Mouse (Mus musculus) neutrophil, adult 5-6 weeks (primary cell): ENCODE measurements around the gene Dennd4c. TPM values are rescaled to one million over a fixed set of nuclear protein-coding genes. Genes with fewer than 3 reads are reported as not detected.
"Not testable (repeated sequence)": the region's sequence is repeated elsewhere in the genome, so short reads cannot be mapped to it uniquely, and the experiment has no call there.

Experiments used
- ATAC-seq: fragments of 151-379, 151-347 bp; 2 replicates; pipeline ENCODE4 v1.8.0; 2017; ENCODE audit warnings: mild to moderate bottlenecking, moderate TSS enrichment; ENCODE audit not compliant: insufficient number of reproducible peaks, poor library complexity, low FRiP score, severe bottlenecking; ENCODE audit errors: extremely low read depth
- total RNA-seq: library from RNA; stranded (forward); fragments of 200-1000 nt; gene quantifications from 2 replicates; pipeline ENCODE4 v1.2.3, GENCODE M21; 2017

Dennd4c gene
- total RNA-seq, 1 experiment from 2014 or later: 22.8 TPM

DNA sequence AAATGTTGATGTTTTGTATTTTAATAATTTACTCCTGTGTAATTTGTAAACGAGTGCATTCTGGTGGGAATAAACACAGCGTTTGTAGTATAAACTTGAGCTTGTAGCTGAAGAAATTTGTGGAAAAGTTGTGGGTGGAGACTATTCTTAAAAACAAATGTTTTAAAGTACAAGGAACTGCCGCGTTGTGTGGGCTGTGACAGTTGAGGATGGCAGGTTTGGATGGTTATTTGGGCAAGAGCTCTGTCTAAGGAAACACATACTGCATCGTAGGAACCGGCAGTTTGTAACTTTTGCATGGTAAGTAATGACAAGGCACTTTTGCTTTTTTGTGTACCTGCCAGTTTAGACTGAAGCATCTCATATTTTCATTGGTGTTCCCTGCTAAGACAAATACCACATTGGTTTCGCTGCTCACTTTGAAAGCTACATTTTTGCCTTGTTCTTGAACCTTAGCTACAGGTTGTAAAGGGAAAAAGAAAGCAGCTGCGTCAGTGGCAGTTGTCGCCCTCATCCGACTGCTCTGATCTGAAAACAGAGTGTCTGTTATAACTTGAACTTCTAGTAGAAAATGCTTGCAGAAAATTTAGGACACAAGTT is 2.1 kb downstream of the Dennd4c start:
- no peak for ATAC-seq

- ATAC-seq: no peak
Observed at GRCm38 (mm10) chr4:86764307-86764706, 16.0 kb downstream of the Dennd4c start.

- ATAC-seq: no peak
Observed at GRCm38 (mm10) chr4:86777587-86777986, 29.2 kb downstream of the Dennd4c start.

- ATAC-seq: no peak
Observed at GRCm38 (mm10) chr4:86810604-86811003, 62.2 kb downstream of the Dennd4c start.

- ATAC-seq: no peak
Observed at GRCm38 (mm10) chr4:86814850-86815249, 66.5 kb downstream of the Dennd4c start.

- 0 out of 2 replicates have a peak, but pooled peaks have one; percentile 26 for ATAC-seq
Observed at GRCm38 (mm10) chr4:86823169-86823568, 74.8 kb downstream of the Dennd4c start.

- ATAC-seq: no peak
Observed at GRCm38 (mm10) chr4:86825143-86825542, 76.8 kb downstream of the Dennd4c start.

DNA sequence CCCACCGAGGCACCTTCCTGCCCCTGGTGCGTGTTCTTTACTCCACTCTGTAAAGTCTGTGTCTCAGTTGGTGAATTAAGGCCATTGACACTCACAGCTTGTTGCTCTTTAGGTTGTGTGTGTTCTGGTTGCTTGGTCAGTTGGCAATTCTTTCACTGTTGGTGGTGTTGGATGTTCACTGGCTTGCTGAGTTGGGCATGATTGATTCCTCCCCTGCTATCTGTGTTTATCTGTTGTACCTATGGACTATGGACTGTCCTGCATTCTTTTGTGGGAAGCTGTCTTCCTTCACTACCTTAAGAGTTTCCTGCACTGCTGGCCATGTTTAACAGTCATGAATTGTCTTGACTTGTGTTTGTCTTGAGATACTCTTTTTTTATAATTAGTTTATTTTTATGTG is 83.5 kb downstream of the Dennd4c start:
- no peak for ATAC-seq

DNA sequence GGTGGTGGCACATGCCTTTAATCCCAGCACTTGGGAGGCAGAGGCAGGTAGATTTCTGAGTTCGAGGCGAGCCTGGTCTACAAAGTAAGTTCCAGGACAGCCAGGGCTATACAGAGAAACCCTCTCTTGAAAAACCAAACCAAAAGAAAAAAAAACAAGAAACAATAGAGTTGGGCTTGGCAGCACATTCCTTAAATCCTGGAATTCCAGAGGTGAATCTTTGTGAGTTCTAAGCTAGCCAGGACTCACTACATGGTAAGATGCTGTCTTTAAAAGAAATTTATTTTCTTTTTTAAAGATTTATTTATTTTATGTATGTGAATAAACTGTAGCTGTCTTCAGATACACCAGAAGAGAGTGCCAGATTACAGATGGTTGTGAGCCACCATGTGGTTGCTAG is 92.8 kb downstream of the Dennd4c start:
- not testable (repeated sequence) for ATAC-seq

GRCm38 (mm10) chr4:86845384-86845783 is 97.0 kb downstream of the Dennd4c start:
- no peak for ATAC-seq

DNA sequence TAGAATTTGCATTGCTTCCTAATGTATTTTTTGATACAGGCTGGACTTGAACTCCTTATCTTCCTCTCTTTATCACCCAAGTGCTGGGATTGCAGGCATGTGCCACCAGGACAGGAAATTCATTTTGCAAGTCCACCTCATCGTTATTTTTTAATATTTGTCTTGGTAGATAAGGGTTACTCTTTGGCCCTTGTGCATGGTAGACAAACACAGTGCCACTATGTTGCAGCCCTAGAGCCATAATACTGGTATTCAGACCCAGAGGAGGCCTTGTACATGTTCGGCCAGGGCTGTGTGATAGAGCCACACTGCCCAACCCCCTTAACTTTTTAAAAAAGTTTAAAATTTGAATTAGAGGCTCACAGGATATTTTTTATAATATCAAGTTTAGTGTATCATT is 98.9 kb downstream of the Dennd4c start:
- no peak for ATAC-seq

- ATAC-seq: no peak
Observed at GRCm38 (mm10) chr4:86851331-86851730, 103.0 kb downstream of the Dennd4c start.

GRCm38 (mm10) chr4:86852018-86852417 is 103.7 kb downstream of the Dennd4c start:
- no peak for ATAC-seq

GRCm38 (mm10) chr4:86852813-86853590 is 104.6 kb downstream of the Dennd4c start:
- no peak for ATAC-seq

DNA sequence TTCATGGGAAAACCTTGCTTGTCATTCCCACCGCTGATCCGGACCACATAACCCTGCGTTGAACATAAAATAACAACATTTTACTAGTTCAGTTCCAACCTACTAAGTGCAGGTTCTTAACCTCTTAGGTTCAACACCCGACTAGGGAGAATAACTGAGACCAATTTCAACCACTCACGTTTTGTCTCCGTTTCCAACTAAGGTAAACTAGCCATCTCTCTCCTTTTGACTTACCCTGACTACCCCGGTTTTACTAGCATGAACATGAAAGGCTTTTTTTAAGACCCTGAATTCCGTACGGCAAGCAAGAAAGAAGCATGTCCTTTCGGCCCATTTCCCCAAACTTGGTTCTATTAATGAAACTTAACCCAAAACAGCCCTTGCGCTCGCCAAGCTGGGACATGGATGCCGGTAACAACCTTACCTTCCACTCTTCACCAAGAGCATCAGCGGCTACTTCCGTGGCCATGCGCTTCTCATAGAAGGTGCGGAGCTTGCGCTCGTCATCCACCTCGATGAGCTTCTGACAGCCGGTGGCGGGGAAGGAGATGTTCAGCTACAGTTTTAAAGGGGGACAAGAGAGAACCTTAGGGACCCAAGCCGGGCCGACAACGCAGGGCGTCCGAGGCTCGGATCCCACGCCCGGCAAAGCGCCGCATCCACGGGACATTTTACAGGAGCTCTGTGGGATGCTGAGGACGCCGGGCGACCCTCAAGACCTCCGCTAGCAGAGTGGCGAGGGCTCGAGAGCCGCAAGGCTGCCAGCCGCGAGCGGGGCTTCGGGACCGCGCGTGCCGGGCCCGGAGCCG is 108.2 kb downstream of the Dennd4c start:
- ATAC-seq: no peak

DNA sequence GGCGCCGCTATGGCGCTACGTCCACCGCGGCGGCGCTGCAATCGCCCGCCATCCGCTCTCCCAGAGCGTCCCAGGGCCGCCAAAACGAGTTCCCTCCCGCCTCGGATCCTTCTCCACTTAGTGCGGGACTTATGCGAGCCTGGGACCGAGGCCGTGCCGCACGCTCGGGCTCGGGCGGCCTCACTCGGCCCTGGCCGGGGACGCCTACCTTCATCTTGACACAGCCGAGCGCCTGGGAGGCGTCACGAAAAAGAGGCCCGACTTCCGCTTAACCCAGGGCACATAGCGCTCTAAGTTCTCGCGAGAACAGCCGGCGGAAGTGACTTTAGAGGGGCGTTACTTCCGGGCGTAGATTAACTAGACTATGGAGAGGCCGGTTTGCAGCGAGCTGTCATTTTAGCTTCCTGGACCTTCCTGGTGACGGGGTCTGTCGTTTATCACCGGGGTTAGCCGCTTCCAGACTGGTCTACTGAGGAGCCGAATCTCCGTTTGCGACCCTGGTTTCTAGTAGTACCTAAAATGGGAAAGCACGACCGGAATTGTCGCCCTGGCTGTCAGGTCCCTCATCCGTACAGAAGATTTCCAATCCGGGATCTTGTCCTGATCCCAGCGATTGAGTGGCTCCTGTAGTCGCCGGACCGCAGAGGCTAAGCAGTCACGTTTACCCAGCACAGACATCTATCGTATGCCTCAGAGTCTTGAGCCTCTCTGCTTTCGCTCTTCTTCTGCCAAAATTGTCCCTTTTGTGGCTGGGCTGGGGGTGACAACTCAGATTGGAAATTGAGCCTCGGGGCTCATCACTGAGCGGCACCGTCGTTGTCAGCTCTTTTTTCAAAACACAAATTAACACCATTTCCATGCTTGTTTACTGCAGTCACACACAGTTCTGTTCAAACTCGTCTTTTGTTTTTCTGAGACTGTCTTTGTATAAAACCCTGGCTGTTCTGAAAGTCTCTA is 109.0 kb downstream of the Dennd4c start, which contains the start of gene Rps6:
TSS of gene Rps6 (minus strand) at position 300 of the 957 bp plus-strand sequence.
- peak; percentile 98 for ATAC-seq

GRCm38 (mm10) chr4:86858070-86858440 is 109.7 kb downstream of the Dennd4c start:
- no peak for ATAC-seq

DNA sequence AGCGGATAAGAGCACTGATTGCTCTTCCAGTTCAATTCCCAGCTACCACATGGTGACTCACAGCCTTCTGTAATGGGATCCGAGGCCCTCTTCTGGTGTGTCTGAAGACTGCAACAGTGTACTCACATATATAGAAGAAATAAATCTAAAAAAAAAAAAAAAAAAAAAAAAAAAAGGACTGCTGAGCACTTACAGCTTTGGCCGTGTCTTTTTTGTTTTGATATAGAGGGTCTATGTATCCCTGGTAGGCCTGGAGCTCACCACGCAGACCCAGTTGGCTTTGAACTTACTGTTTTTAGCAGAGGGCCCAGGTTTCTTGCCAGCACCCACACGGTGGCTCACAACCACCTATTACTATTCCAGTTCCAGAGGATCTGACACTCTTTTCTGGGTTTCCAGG is 115.7 kb downstream of the Dennd4c start:
- no peak for ATAC-seq

DNA sequence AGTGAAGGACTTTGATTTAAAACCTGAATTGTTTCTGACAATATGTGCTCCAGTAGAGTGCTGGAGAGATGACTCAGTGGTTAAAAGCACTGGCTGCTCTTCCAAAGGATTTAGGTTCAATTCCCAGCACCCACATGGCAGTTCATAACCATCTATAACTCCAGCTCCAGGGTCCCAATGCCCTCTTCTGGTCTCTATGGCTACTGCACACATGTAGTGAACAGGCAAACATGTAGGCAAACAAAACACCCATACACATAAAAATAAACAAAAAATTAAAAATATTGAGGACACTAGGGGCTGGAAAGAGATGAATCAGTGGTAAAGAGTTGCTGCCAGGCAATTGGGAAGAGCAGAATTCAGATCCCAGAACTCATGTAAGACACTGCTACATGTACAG is 123.6 kb downstream of the Dennd4c start:
- no peak for ATAC-seq
